Mouse (Mus musculus): ENCODE measurements around the gene Rbmxl2. TPM values are rescaled to one million over a fixed set of nuclear protein-coding genes. Genes with fewer than 3 reads are reported as not detected.

Rbmxl2 gene
- total and polyA plus RNA-seq, 3 experiments, result not detected

DNA sequence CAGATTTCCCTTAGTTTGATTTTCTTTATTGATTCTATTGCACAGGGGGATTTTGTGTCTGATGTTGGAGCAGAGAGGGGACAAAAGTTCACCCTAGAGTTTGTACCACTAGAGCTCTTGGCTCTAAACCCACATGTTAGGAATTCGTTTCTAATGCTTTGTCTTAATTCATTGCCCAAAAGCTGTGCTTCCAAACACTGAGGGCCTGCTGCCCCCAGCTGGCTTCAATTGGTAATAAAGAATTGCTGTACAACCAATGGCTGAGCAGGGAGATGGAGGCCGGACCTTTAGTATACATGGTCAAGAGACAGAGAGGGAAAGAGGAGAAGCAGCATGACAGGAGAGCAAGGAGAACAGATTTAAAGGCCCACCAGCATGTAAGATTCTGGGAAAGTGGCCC, 28.8 kb upstream of the Rbmxl2 start:
- DNase-seq (ENCODE audit: low read depth, low spot score), result no peak
- no peak overlapping the region for H3K4me3 ChIP-seq (ENCODE audit: control insufficient read depth in 1 of 2, insufficient read depth in 1 of 2, low read depth in 2 of 2, low read length in 2 of 2)
- no peak overlapping the region for H3K9ac ChIP-seq (ENCODE audit: control insufficient read depth, low read depth, low read length, poor library complexity, severe bottlenecking)
- no peaks in the 10 kb centered on the region for H3K9me3 ChIP-seq (replicated peaks; ENCODE audit: insufficient read depth, low read length)
- no peak for TF ChIP-seq NELFE (IDR thresholded peaks at IDR 0.05; ENCODE audit: low read depth, low read length)
- no peak for TF ChIP-seq MYC (IDR thresholded peaks at IDR 0.05; ENCODE audit: low read depth, low read length)
- no peak for TF ChIP-seq MXI1 (IDR thresholded peaks at IDR 0.05; ENCODE audit: low read depth, low read length)
- no peak for TF ChIP-seq RAD21 (IDR thresholded peaks at IDR 0.05; ENCODE audit: low read depth, low read length)
- no peak for TF ChIP-seq MYB (IDR thresholded peaks at IDR 0.05; ENCODE audit: low read depth, low read length)
- TF ChIP-seq SIN3A (IDR thresholded peaks at IDR 0.05; ENCODE audit: low read length), result no peak
- TF ChIP-seq CTCF (IDR thresholded peaks at IDR 0.05 in 2 of 3, conservative IDR thresholded peaks at IDR 0.05 in 1 of 3; ENCODE audit: control insufficient read depth in 1 of 3, insufficient read depth in 1 of 3, low read depth in 2 of 3, low read length in 3 of 3, poor library complexity in 1 of 3, severe bottlenecking in 1 of 3), result no peak
- TF ChIP-seq ZNF384 (IDR thresholded peaks at IDR 0.05; ENCODE audit: low read depth, low read length), result no peak
- no peak for TF ChIP-seq POLR2A (IDR thresholded peaks at IDR 0.05; ENCODE audit: control insufficient read depth in 1 of 2, insufficient read depth in 1 of 2, low read depth in 1 of 2, low read length in 2 of 2, poor library complexity in 1 of 2)
- H3K79me2 ChIP-seq (ENCODE audit: control insufficient read depth, insufficient read depth, low read length, poor library complexity), result no peaks in the 10 kb centered on the region
- no peaks in the 10 kb centered on the region for H3K4me1 ChIP-seq (ENCODE audit: control insufficient read depth in 1 of 2, insufficient read depth in 2 of 2, low read length in 2 of 2)
- H3K36me3 ChIP-seq (ENCODE audit: control insufficient read depth in 1 of 2, insufficient read depth in 2 of 2, low read length in 2 of 2), result no peaks in the 10 kb centered on the region
- no peaks in the 10 kb centered on the region for H3K27me3 ChIP-seq (ENCODE audit: control insufficient read depth in 1 of 2, insufficient read depth in 2 of 2, low read length in 2 of 2)
- no peak overlapping the region for H3K27ac ChIP-seq (ENCODE audit: control insufficient read depth, low read depth, low read length)

DNA sequence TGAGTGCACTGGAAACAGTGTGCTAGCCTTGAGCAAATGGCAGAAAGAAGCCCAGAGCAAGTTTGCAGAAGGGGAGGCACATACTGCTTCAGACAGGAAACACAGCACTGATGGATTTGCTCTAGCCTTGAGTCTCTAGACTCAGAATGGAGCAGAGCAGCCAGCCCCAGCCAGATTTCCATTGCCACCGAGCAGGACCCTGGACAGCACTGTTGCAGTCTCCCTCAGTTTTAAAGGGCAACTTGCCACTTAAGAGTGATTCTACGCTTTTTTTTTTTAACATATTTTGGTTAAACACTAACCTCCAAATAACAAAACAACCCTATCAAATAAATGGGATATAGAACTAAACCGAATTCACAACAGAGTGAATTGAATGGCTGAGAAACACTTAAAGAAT, 7.4 kb upstream of the Rbmxl2 start:
- TF ChIP-seq USF1 (IDR thresholded peaks at IDR 0.05; ENCODE audit: low read depth, low read length), result no peak
- TF ChIP-seq POLR2AphosphoS2 (IDR thresholded peaks at IDR 0.05; ENCODE audit: low read length), result no peak
- TF ChIP-seq CHD1 (IDR thresholded peaks at IDR 0.05; ENCODE audit: low read depth, low read length), result no peak
- no peak for TF ChIP-seq ZKSCAN1 (IDR thresholded peaks at IDR 0.05; ENCODE audit: low read depth, low read length)
- no peak for TF ChIP-seq RCOR1 (IDR thresholded peaks at IDR 0.05; ENCODE audit: low read depth, low read length)
- no peak for TF ChIP-seq ZC3H11A (IDR thresholded peaks at IDR 0.05; ENCODE audit: low read depth, low read length)
- Histone ChIP-seq H3K9ac (ENCODE audit: control insufficient read depth, low read depth, low read length, poor library complexity, severe bottlenecking) (no peak overlapping the region), H3K36me3 (ENCODE audit: control insufficient read depth in 1 of 2, insufficient read depth in 2 of 2, low read length in 2 of 2) (no peaks in the 10 kb centered on the region), H3K27ac (ENCODE audit: control insufficient read depth, low read depth, low read length) (no peak overlapping the region), H3K9me3 (replicated peaks; ENCODE audit: insufficient read depth, low read length) (no peaks in the 10 kb centered on the region), H3K4me3 (ENCODE audit: control insufficient read depth in 1 of 2, insufficient read depth in 1 of 2, low read depth in 2 of 2, low read length in 2 of 2) (no peak overlapping the region), H3K27me3 (ENCODE audit: control insufficient read depth in 1 of 2, insufficient read depth in 2 of 2, low read length in 2 of 2) (no peaks in the 10 kb centered on the region), H3K79me2 (ENCODE audit: control insufficient read depth, insufficient read depth, low read length, poor library complexity) (no peaks in the 10 kb centered on the region), H3K4me1 (ENCODE audit: control insufficient read depth in 1 of 2, insufficient read depth in 2 of 2, low read length in 2 of 2) (no peaks in the 10 kb centered on the region)
- DNase-seq (ENCODE audit: low read depth, low spot score), result no peak

DNA sequence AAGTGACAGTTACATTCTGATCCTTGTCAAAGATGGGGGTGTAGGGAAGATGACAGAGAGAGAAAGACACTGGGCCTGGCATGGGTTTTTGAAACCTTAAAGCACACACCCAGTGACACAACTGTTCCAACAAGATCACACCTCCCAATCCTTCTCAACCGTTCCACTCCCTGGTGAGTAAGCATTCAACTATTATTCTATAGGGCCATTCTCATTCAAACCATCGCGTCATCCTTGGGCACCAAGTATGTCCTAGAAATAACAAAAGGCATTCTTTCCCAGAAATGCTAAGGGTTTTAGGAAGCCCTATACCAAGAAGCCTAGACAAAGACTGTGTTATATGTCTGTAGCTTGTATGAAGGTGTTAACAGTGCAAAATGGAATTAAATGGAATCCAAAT, 1.4 kb upstream of the Rbmxl2 start:
- Histone ChIP-seq H3K79me2 (ENCODE audit: control insufficient read depth, insufficient read depth, low read length, poor library complexity) (no peaks in the 10 kb centered on the region), H3K9me3 (replicated peaks; ENCODE audit: insufficient read depth, low read length) (no peaks in the 10 kb centered on the region), H3K4me1 (ENCODE audit: control insufficient read depth in 1 of 2, insufficient read depth in 2 of 2, low read length in 2 of 2) (no peaks in the 10 kb centered on the region), H3K9ac (ENCODE audit: control insufficient read depth, low read depth, low read length, poor library complexity, severe bottlenecking) (no peak overlapping the region), H3K4me3 (ENCODE audit: control insufficient read depth in 1 of 2, insufficient read depth in 1 of 2, low read depth in 2 of 2, low read length in 2 of 2) (no peak overlapping the region), H3K27me3 (ENCODE audit: control insufficient read depth in 1 of 2, insufficient read depth in 2 of 2, low read length in 2 of 2) (no peaks in the 10 kb centered on the region), H3K36me3 (ENCODE audit: control insufficient read depth in 1 of 2, insufficient read depth in 2 of 2, low read length in 2 of 2) (no peaks in the 10 kb centered on the region), H3K27ac (ENCODE audit: control insufficient read depth, low read depth, low read length) (no peak overlapping the region)
- DNase-seq (ENCODE audit: low read depth, low spot score), result no peak
- TF ChIP-seq POLR2AphosphoS2 (IDR thresholded peaks at IDR 0.05; ENCODE audit: low read length), result no peak
- no peak for TF ChIP-seq ZC3H11A (IDR thresholded peaks at IDR 0.05; ENCODE audit: low read depth, low read length)
- no peak for TF ChIP-seq ZKSCAN1 (IDR thresholded peaks at IDR 0.05; ENCODE audit: low read depth, low read length)
- no peak for TF ChIP-seq POLR2AphosphoS5 (IDR thresholded peaks at IDR 0.05; ENCODE audit: borderline replicate concordance, low read depth, low read length)
- no peak for TF ChIP-seq SMC3 (IDR thresholded peaks at IDR 0.05; ENCODE audit: low read depth, low read length)

Measured in MEL (cell line).